Mouse (Mus musculus) heart, adult 2 months (tissue): ENCODE data around the gene Ssbp2. TPM values are rescaled to one million over a fixed set of nuclear protein-coding genes. Genes with fewer than 3 reads are reported as not detected.

Experiments
- DNase-seq, 2 experiments: peaks; one replicate each; pipeline ENCODE4 v3.0.0; 2021
- H3K27ac ChIP-seq: fragments of 200-600 bp; 2 replicates; pipeline ENCODE4 v1.8.1; 2022
- H3K27me3 ChIP-seq: fragments of 200-500 bp; 2 replicates; pipeline ENCODE4 v1.6.1; 2012; ENCODE audit warnings: mild to moderate bottlenecking, low read length, inconsistent platforms, mixed read lengths; ENCODE audit not compliant: control insufficient read depth, insufficient read depth
- H3K36me3 ChIP-seq: fragments of 200-500 bp; 2 replicates; pipeline ENCODE4 v1.6.1; 2012; ENCODE audit warnings: low read length, inconsistent platforms; ENCODE audit not compliant: control insufficient read depth, insufficient read depth
- H3K4me1 ChIP-seq: fragments of 200-500 bp; 2 replicates; pipeline ENCODE4 v1.6.1; 2011; ENCODE audit warnings: low read length; ENCODE audit not compliant: control insufficient read depth, insufficient read depth
- H3K4me3 ChIP-seq: fragments of 200-600 bp; 2 replicates; pipeline ENCODE4 v1.8.1; 2022
- H3K79me2 ChIP-seq: fragments of 200-500 bp; replicated peaks from 2 replicates; pipeline ENCODE4 v1.6.1; 2012; ENCODE audit warnings: mild to moderate bottlenecking, inconsistent platforms, low read length, moderate library complexity, mixed read lengths; ENCODE audit not compliant: control insufficient read depth, insufficient read depth
- H3K9ac ChIP-seq: fragments of 200-500 bp; 2 replicates; pipeline ENCODE4 v1.6.1; 2012; ENCODE audit warnings: low read depth, mild to moderate bottlenecking, control low read depth, inconsistent platforms, low read length, mixed read lengths
- CTCF ChIP-seq: fragments of 200-600 bp; IDR thresholded peaks from 2 replicates; pipeline ENCODE4 v1.8.1; 2022; ENCODE audit warnings: antibody characterized with exemption, mild to moderate bottlenecking, moderate library complexity
- EP300 ChIP-seq: fragments of 200-500 bp; IDR thresholded peaks from 2 replicates; pipeline ENCODE4 v1.6.1; 2011; ENCODE audit warnings: low read depth, low read length, control low read depth; ENCODE audit not compliant: insufficient read depth
- POLR2A ChIP-seq: fragments of 200-500 bp; IDR thresholded peaks from 2 replicates; pipeline ENCODE4 v1.6.1; 2011; ENCODE audit warnings: mild to moderate bottlenecking, low read depth, low read length, control low read depth; ENCODE audit not compliant: insufficient read depth
- WGBS: fragments of 180-500 bp; shearing (Covaris S2); methylation state at CpG from one replicate; pipeline ENCODE4 v1.1.7; 2018; 5-methylcytosine and 5-hydroxymethylcytosine counted together
- intact Hi-C: fragments of 180-260 bp; cut with DNase I; formaldehyde crosslinking; loops from one replicate; pipeline ENCODE4 v1.15.1; 2025
- polyA plus RNA-seq: library from polyadenylated mRNA; depleted of rRNA; stranded (reverse); fragments of >200 nt; gene quantifications from 2 replicates; pipeline ENCODE4 v1.2.3, GENCODE M21; 2012
- total RNA-seq, 2 experiments: library from RNA; stranded (reverse); gene quantifications; 2 replicates each; pipeline ENCODE4 v1.2.3; 2021

Gene Ssbp2
- total and polyA plus RNA-seq, 3 experiments = 25.0 to 40.4 (median 39.0) TPM

DNA sequence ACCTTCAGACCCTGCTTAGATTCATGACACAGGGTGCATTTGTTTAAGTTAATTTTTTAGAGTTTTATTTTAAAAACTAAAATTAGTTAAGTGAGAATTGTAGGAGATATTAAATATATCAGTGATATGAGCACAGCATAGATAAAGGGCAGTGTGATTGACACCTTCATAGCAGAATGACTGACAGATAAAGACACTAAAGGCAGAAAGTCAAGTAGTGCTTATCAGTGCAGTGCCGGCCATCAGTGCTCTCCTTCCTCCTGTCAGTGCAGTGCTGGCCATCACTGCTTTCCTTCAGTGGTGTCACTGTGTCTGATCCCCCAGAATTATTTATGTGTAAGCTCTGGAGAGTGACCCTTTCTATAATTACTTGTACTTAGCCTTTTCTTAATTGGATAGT, 159.3 kb downstream of the Ssbp2 start:
- H3K27me3 ChIP-seq = no peaks in the 10 kb centered on the region
- no peak for TF ChIP-seq POLR2A
- no peak for TF ChIP-seq CTCF
- TF ChIP-seq EP300 = no peak
- WGBS = 29% methylated on average over 1 of the region's 1 CpGs
- no peaks in the 10 kb centered on the region for H3K79me2 ChIP-seq
- no peak overlapping the region for H3K27ac ChIP-seq
- H3K36me3 ChIP-seq = no peaks in the 10 kb centered on the region
- DNase-seq = no peak
- H3K4me3 ChIP-seq = no peak overlapping the region
- no peak overlapping the region for H3K9ac ChIP-seq
- intact Hi-C loops = no loop called here
- H3K4me1 ChIP-seq = no peaks in the 10 kb centered on the region

DNA sequence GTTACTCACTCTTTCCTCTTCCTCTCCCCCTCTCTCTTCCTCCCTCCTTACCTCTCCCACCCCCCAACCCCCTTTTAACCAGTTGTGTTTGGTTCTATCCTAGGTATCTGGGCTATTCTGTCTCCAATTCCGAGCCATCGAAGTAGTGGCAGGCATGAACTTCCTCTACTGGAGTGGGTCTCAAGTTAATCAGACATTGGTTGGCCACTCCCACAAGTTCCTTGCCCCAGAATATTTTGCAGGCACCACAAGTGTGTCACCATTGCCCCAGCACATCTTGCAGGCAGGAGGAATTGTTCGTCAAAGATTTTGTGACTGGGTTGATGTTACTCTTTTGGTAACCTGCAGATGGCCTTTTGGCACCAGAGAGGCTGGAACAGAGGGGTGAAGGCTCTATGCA, 160.5 kb downstream of the Ssbp2 start:
- Histone ChIP-seq H3K9ac (no peak overlapping the region), H3K4me3 (no peak overlapping the region), H3K27ac (no peak overlapping the region), H3K4me1 (no peaks in the 10 kb centered on the region), H3K36me3 (no peaks in the 10 kb centered on the region), H3K27me3 (no peaks in the 10 kb centered on the region), H3K79me2 (no peaks in the 10 kb centered on the region)
- 89% methylated on average over 3 of the region's 3 CpGs for WGBS
- TF ChIP-seq CTCF (no peak), POLR2A (no peak)
- intact Hi-C loops = no loop called here
- DNase-seq = no peak

DNA sequence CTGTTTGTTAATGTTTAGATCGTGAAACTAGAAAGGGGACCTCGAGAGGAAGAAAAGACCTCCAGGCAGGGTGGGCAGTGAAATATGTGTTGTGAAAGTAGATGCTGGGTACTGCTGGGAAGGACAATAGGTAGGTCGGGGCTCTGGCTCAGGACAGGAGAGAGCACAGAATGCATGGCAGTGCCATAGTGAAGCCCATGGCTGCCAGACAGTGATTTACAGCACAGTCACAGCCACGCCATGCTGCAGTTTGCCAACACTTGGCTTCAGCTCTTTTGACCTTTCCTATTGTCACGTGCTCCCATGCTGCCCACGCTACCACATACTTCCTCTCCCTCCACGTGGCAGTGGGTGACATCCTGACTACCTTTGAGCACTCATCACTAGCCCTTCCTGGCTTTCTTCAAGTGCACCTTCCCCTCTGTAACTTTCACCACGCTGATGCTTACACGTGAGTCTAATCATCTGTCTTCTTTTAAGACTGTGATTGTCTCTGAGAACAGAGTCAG, 171.3 kb downstream of the Ssbp2 start:
- no peak for DNase-seq
- TF ChIP-seq CTCF = no peak
- TF ChIP-seq POLR2A = no peak
- no peaks in the 10 kb centered on the region for H3K36me3 ChIP-seq
- no peaks in the 10 kb centered on the region for H3K27me3 ChIP-seq
- H3K9ac ChIP-seq = no peak overlapping the region
- no peak overlapping the region for H3K27ac ChIP-seq
- 71% methylated on average over 9 of the region's 9 CpGs for WGBS
- H3K4me1 ChIP-seq = peaks cover 3% of the 10 kb centered on the region
- no peak overlapping the region for H3K4me3 ChIP-seq
- intact Hi-C loops = no loop called here
- no peaks in the 10 kb centered on the region for H3K79me2 ChIP-seq

DNA sequence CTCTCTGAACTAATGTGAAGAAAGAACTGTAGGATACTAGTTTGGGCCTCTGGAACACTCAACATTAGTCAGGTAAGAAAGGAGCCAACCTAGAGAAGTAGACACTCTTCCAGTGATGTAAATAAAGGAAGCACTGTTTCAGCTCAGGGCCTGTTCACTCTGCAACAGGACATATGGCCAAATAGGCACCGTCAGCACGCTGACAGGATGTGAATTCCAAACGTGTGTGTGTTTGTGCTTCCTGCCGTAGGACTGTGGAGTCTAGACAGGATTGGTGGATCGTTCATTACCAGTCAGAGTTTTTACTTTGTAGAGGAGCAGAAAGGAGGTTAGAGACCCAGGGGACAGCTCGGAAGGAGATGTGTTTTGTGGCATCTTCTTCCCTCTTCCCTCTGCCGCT, 174.0 kb downstream of the Ssbp2 start:
- TF ChIP-seq EP300 (no peak), POLR2A (no peak), CTCF (no peak)
- intact Hi-C loops = no loop called here
- Histone ChIP-seq H3K4me1 (peaks cover 3% of the 10 kb centered on the region), H3K79me2 (no peaks in the 10 kb centered on the region), H3K27me3 (no peaks in the 10 kb centered on the region), H3K9ac (no peak overlapping the region), H3K36me3 (no peaks in the 10 kb centered on the region), H3K4me3 (no peak overlapping the region), H3K27ac (no peak overlapping the region)
- 30% methylated on average over 7 of the region's 7 CpGs for WGBS
- DNase-seq = no peak

DNA sequence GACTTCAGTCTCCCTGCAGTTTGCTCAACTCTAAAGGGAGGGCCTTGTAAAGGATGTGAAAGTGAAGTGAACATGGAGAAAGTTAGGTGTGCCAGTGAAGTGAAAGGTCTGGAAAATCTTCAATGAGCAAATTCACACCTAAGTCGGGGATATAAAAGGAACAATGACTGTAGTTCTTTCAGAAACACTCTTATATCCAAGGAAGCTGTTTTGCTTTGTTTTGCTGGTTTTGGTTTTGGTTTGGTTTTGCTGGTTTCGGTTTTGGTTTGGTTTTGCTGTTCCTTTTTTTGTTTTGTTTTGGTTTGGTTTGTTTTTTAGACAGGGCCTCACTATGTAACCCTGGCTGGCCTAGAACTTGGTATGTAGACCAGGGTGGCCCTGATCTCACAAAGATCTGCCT, 175.9 kb downstream of the Ssbp2 start:
- intact Hi-C loops = loop anchor here (1.0 to 5.0 kb wide), 2 partner anchors 269 to 706 kb away; no protein-coding TSS in a partner anchor
- TF ChIP-seq EP300 = no peak
- TF ChIP-seq POLR2A = no peak
- no peak for TF ChIP-seq CTCF
- H3K79me2 ChIP-seq = no peaks in the 10 kb centered on the region
- no peak for DNase-seq
- WGBS = 74% methylated on average over 2 of the region's 2 CpGs
- H3K36me3 ChIP-seq = no peaks in the 10 kb centered on the region
- H3K9ac ChIP-seq = no peak overlapping the region
- H3K27ac ChIP-seq = no peak overlapping the region
- peaks cover 3% of the 10 kb centered on the region for H3K4me1 ChIP-seq
- no peak overlapping the region for H3K4me3 ChIP-seq
- no peaks in the 10 kb centered on the region for H3K27me3 ChIP-seq

DNA sequence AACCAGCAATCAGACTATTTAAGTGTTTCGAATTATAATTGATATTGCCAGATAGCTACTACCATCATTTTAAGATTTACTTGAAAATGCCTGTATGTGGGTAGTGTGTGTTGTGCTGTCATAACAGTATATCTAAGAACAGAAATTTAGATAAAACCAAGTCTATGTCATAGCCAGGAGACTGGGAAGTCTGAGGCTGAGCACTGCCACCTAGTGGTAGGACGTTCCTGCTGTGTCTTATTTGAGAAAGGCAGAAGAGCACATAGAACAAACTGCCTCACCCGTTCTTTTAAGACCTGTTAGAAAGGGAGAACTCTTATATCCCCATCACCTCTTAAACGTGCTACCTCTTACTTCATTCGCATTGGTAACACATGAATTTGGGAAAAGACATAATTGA, 176.7 kb downstream of the Ssbp2 start:
- Histone ChIP-seq H3K79me2 (no peaks in the 10 kb centered on the region), H3K27me3 (no peaks in the 10 kb centered on the region), H3K9ac (no peak overlapping the region), H3K36me3 (no peaks in the 10 kb centered on the region), H3K4me3 (no peak overlapping the region), H3K27ac (no peak overlapping the region), H3K4me1 (peaks cover 3% of the 10 kb centered on the region)
- intact Hi-C loops = loop anchor here (1.0 to 5.0 kb wide), 4 partner anchors 174 to 707 kb away; no protein-coding TSS in a partner anchor
- DNase-seq = peak; percentile 68 to 72
- 15% methylated on average over 5 of the region's 5 CpGs for WGBS
- TF ChIP-seq CTCF (peak; percentile 97), EP300 (peak; percentile 79; the same call in 1 of the 2 replicates), POLR2A (no peak)
